Mouse (Mus musculus): ENCODE results near the gene Glipr1l1.
"Not testable (repeated sequence)": the region's sequence is repeated elsewhere in the genome, so short reads cannot be mapped to it uniquely, and the experiment has no call there.

Gene Glipr1l1

DNA sequence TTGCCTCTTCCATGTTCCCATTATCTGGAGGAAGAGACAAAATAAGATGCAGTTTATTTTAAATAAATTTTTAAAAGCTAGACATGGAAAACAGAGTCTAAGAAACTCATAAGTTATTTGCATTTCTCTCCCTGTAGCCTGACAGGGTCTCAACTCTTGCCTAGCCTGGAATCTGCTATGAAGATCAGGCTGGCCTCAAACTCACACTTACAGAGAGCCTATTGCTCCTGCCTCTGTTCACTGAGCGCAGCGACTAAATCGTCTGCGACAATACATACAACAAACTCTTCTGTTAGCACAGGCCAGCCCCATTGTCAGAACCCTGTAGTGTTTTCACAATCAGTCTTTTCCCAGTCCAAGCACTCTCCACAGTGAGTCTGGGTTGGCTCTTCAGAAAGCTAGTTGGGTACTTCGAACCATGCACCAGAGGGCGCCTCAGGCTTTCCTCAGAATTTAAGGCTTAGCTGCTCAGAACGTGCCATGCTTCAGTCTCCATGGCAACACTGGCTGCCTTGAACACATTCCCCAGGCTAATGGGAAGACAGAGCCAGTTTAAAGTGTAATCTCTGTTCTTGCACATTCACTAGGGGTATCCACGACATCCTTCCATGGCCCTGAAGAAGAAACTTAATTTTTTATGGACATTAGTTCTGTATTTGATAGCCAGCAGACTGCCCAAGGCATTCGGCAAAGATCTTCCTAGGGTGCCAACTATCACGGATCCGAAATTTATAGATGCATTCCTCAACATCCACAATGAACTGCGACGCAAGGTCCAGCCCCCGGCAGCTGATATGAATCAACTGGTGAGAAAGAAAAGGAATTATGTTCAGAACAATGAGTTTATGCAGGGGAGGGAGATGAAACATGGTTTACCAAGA is at the start of gene Glipr1l1:
Glipr1l1 (plus strand) TSS at position 488 of the 881 bp plus-strand sequence.
- peak; percentile 77 to 83 for DNase-seq

GRCm38 (mm10) chr10:112023585-112023984 is 36.4 kb upstream of the Glipr1l1 start:
- no peak for DNase-seq

GRCm38 (mm10) chr10:112028689-112029088 is 31.3 kb upstream of the Glipr1l1 start:
- not testable (repeated sequence) for DNase-seq

DNA sequence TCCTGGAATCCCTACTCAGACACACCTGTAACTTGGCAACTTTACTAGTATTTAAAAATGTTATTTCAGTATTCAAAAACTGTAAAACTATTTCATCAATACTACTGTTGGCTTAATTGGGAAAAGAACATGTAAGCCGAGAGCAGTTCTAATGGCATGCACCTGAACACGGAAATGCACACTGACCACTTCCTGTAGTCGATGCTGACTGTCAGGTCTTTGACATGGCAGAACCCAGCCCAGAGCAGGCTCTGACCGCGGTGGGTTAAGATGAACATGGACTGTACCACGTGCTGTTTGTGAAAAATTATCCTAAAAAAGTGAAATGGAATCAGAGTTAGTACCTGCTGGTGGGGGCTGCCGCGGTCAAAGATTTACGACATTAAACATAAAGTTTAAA is 16.5 kb upstream of the Glipr1l1 start:
- not testable (repeated sequence) for DNase-seq

DNA sequence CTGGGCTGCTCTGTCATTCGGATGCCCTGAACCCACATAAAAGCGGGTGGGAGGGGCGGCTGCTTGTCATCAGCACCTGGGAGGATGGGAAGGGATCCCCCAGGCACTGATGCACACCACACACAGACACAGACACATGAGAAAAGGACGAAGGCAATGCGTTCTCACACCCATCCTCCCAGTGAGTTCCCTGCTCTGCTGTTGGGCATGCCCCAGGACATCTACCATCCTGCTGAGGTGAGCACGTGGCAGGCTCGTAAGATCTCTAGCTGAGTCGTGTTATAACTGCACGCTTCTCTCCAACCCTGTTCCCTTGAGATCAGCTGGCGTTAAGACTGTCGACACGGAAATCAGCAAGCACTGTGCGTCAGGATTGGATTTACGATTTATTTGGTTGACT is 15.7 kb upstream of the Glipr1l1 start:
- not testable (repeated sequence) for DNase-seq

GRCm38 (mm10) chr10:112051220-112051619 is 8.8 kb upstream of the Glipr1l1 start:
- DNase-seq, result no peak

GRCm38 (mm10) chr10:112051956-112052355 is 8.0 kb upstream of the Glipr1l1 start:
- DNase-seq, result peak; percentile 34 to 49

DNA sequence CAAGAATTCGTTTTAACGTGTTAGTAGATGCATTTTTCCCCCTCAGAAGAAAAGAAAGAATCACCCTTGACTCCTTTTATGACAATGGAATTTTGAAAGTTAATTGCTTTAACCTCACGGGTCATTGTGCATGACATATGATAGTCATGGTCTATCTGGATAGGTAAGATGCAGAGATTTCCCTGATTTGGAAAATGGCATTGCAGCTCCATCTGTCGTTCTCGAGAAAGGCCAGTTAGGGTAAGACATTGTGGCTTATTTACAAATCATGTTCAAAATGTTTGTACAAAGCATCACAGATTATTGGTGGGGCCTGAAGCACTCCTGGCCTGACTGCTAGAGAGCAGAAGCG is 570 bp downstream of the Glipr1l1 start:
- not testable (repeated sequence) for DNase-seq

DNA sequence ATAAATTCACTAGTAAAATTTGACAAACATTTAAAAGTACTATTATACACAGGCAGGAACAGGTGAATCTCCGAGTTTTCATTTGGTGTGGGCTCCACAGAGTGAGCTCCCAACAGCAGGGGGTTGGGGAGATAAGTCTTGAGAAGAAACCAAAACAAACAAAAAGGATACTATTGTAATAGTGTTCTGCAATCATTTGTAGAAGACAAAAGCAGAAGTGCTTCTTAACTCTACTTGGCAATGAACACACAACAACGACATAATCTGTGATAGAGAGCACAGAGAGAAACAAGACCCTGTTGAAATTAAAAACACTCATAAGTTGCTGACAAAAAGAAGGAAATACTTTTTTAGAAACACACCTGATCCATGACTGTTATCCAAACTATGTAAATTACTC is 20.1 kb downstream of the Glipr1l1 start:
- no peak for DNase-seq

DNA sequence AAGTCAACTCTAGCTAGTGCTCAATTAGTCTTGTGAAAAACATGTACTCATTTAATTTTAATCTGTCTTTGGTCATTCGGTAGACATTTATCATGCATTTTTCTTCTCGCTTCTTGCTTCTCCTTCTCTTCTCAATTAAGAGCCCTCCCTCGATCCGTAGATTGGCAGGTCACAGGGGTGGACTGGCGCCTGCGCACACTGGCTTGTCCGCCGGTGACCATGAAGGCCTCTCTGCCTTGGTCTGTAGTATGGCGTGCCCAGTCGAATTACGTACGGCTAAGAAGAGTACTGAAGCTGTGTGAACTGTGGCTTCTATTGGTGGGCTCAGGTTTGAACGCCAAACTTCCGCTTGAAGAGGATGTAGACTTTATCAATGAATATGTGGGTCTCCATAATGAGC is 23.2 kb downstream of the Glipr1l1 start, which contains the start of gene Glipr1l2:
Glipr1l2 (plus strand) TSS at position 198 of the 400 bp plus-strand sequence.
- DNase-seq, result no peak

GRCm38 (mm10) chr10:112105785-112106184 is 45.8 kb downstream of the Glipr1l1 start:
- peak; percentile 75 to 76 for DNase-seq

DNA sequence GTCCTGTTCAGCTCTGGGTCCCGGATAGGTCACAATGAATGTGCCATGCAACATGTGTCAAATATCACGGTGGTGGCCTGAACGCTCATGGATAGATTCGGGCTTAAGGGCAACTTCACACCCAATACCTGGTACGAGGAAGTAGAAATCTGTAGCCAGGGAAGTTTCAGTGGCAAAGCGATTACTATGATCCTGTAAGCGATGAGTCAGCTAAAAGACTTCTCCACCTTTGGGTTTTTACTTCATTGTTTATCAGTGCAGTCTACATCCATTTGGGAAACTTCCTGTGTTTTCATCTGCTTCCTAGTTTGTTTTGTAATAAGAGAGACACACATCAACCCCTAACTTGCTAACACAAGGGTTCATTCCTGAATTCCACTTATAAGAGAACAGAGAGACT is 50.4 kb downstream of the Glipr1l1 start:
- DNase-seq, result no peak

DNA sequence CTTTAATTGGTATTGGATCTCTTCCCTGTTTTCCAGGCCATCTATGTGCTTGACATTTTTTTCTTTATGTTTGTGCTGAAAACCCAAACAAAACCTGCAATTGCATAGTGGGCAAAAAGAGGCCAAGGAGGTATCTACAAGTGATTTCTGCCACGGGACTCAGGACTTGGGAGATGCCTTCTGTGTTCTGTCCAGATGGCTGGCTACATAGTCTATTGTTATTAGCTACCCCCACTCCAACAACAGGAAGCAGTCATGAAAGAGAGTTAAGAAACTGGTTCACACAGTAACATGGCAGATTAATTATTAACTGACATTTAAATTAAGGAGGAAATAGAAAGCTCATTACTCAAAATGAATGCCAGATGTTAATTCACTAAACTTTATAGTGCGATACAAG is 65.1 kb downstream of the Glipr1l1 start:
- not testable (repeated sequence) for DNase-seq

DNA sequence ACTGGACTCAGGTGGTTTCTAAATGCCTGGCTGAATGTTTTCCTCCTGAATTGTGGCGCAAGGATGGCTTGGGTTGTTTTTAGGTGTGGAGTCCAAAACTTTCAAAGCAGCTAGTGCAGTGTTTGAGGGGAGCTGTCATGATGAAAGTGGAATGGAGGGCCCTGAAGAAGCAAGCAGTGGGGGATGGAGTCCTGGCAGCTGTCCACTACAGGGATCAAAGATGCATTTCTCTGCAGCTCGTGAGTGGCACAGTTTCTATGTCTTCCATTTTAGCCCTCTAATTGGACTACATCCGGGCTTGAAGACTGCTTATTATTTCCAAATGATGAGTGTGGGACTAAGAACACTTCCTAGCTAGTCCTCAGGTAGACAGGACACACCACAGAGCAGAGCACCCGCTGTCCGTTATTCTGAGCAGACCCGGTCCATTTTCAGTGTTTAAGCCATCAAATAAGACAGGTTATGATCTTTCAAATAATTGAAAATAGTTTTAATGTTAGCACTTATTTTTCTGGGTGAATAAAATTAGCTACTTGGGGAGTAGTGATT is 67.8 kb downstream of the Glipr1l1 start:
- DNase-seq, result not testable (repeated sequence)

Data from kidney, postnatal 4 days (tissue).